Mouse (Mus musculus) liver, embryonic 13.5 days (tissue): ENCODE results near the gene Hnrnpc. TPM values are rescaled to one million over a fixed set of nuclear protein-coding genes. Genes with fewer than 3 reads are reported as not detected.
"Not testable (repeated sequence)": the region's sequence is repeated elsewhere in the genome, so short reads cannot be mapped to it uniquely, and the experiment has no call there.

ENCODE experiments used
- ATAC-seq: fragments of 200-750 bp; cut with Nextera tagmentation; 2 replicates; pipeline ENCODE4 v1.8.0; 2017; ENCODE audit warnings: low read depth, mild to moderate bottlenecking, moderate number of reproducible peaks, moderate library complexity
- DNase-seq: peaks from one replicate; pipeline ENCODE4 v3.0.0; 2022
- H3K27ac ChIP-seq: fragments of 300-500 bp; sonication (generic); 2 replicates; pipeline ENCODE4 v1.5.1; 2015; ENCODE audit warnings: moderate library complexity, mild to moderate bottlenecking, inconsistent platforms
- H3K27me3 ChIP-seq: fragments of 300-500 bp; sonication (generic); 2 replicates; pipeline ENCODE4 v1.6.1; 2015; ENCODE audit warnings: mild to moderate bottlenecking, inconsistent platforms
- H3K36me3 ChIP-seq: fragments of 300-500 bp; sonication (generic); 2 replicates; pipeline ENCODE4 v1.6.1; 2015; ENCODE audit warnings: mild to moderate bottlenecking, inconsistent platforms
- H3K4me1 ChIP-seq: fragments of 300-500 bp; sonication (generic); replicated peaks from 2 replicates; pipeline ENCODE4 v1.6.1; 2015; ENCODE audit warnings: inconsistent platforms
- H3K4me2 ChIP-seq: fragments of 300-500 bp; sonication (generic); 2 replicates; pipeline ENCODE4 v1.6.1; 2015; ENCODE audit warnings: inconsistent platforms, mild to moderate bottlenecking, moderate library complexity
- H3K4me3 ChIP-seq: fragments of 300-500 bp; sonication (generic); replicated peaks from 2 replicates; pipeline ENCODE4 v1.5.1; 2015; ENCODE audit warnings: mild to moderate bottlenecking, inconsistent platforms
- H3K9ac ChIP-seq: fragments of 300-500 bp; sonication (generic); 2 replicates; pipeline ENCODE4 v1.6.1; 2015; ENCODE audit warnings: mild to moderate bottlenecking, inconsistent platforms
- H3K9me3 ChIP-seq: fragments of 300-500 bp; sonication (generic); replicated peaks from 2 replicates; pipeline ENCODE4 v1.6.1; 2016; ENCODE audit warnings: inconsistent platforms
- WGBS: fragments of 180-500 bp; shearing (Covaris S2); methylation state at CpG from one replicate; pipeline ENCODE4 v1.1.7; 2015; ENCODE audit not compliant: insufficient replicate concordance; 5-methylcytosine and 5-hydroxymethylcytosine counted together
- polyA plus RNA-seq: library from polyadenylated mRNA; unstranded; fragments of >200 nt; fragmentation: Nextera tagmentation; extraction: Ambion mirVana; gene quantifications from 2 replicates; pipeline ENCODE4 v1.2.1, GENCODE M21; 2015

The Hnrnpc gene
- polyA plus RNA-seq, 1 experiment from 2014 or later: 388 TPM

GRCm38 (mm10) chr14:52059982-52060381 lies 43.8 kb downstream of the Hnrnpc start:
- 0 out of 2 replicates have a peak, but pooled peaks cover 3% of the 10 kb centered on the region for H3K27me3 ChIP-seq
- H3K9me3 ChIP-seq: no peaks in the 10 kb centered on the region
- ATAC-seq (no peak), DNase-seq (no peak)
- H3K36me3 ChIP-seq: no peaks in the 10 kb centered on the region
- no peak overlapping the region for H3K27ac ChIP-seq
- WGBS: 55% methylated on average over 4 of the region's 4 CpGs
- H3K9ac ChIP-seq: no peak overlapping the region
- H3K4me1 ChIP-seq: no peaks in the 10 kb centered on the region
- H3K4me3 ChIP-seq: no peak overlapping the region
- no peak overlapping the region for H3K4me2 ChIP-seq

- not testable (repeated sequence) for ATAC-seq, H3K9ac ChIP-seq, DNase-seq, H3K4me2 ChIP-seq, H3K4me1 ChIP-seq, H3K27me3 ChIP-seq, H3K4me3 ChIP-seq, H3K27ac ChIP-seq, H3K9me3 ChIP-seq, H3K36me3 ChIP-seq
- 74% methylated on average over 3 of the region's 3 CpGs for WGBS
Observed at GRCm38 (mm10) chr14:52052720-52053119, 51.1 kb downstream of the Hnrnpc start.

- Histone ChIP-seq H3K4me2 (no peak overlapping the region), H3K36me3 (no peaks in the 10 kb centered on the region), H3K9ac (no peak overlapping the region), H3K27ac (no peak overlapping the region), H3K4me1 (peaks cover 6% of the 10 kb centered on the region; the same call in 1 of the 2 replicates), H3K9me3 (no peaks in the 10 kb centered on the region), H3K27me3 (no peaks in the 10 kb centered on the region), H3K4me3 (no peak overlapping the region)
- WGBS: 55% methylated on average over 9 of the region's 9 CpGs
- DNase-seq (no peak), ATAC-seq (no peak)
Observed at GRCm38 (mm10) chr14:52045966-52046565, 57.8 kb downstream of the Hnrnpc start.

- H3K4me1 ChIP-seq: peaks cover 6% of the 10 kb centered on the region; the same call in 1 of the 2 replicates
- 5% methylated on average over 8 of the region's 8 CpGs for WGBS
- no peaks in the 10 kb centered on the region for H3K9me3 ChIP-seq
- no peak overlapping the region for H3K4me3 ChIP-seq
- ATAC-seq (peak; percentile 64), DNase-seq (no peak)
- no peak overlapping the region for H3K27ac ChIP-seq
- no peak overlapping the region for H3K4me2 ChIP-seq
- no peaks in the 10 kb centered on the region for H3K36me3 ChIP-seq
- H3K27me3 ChIP-seq: no peaks in the 10 kb centered on the region
- no peak overlapping the region for H3K9ac ChIP-seq
Observed at GRCm38 (mm10) chr14:52044901-52045678, 58.7 kb downstream of the Hnrnpc start.

GRCm38 (mm10) chr14:52043446-52043845 lies 60.4 kb downstream of the Hnrnpc start:
- Histone ChIP-seq H3K4me2 (no peak overlapping the region), H3K9me3 (no peaks in the 10 kb centered on the region), H3K27ac (no peak overlapping the region), H3K9ac (no peak overlapping the region), H3K27me3 (no peaks in the 10 kb centered on the region), H3K4me3 (no peak overlapping the region), H3K4me1 (peaks cover 6% of the 10 kb centered on the region; the same call in 1 of the 2 replicates), H3K36me3 (no peaks in the 10 kb centered on the region)
- no peak for DNase-seq
- WGBS: 69% methylated on average over 6 of the region's 6 CpGs
- ATAC-seq: no peak

DNA sequence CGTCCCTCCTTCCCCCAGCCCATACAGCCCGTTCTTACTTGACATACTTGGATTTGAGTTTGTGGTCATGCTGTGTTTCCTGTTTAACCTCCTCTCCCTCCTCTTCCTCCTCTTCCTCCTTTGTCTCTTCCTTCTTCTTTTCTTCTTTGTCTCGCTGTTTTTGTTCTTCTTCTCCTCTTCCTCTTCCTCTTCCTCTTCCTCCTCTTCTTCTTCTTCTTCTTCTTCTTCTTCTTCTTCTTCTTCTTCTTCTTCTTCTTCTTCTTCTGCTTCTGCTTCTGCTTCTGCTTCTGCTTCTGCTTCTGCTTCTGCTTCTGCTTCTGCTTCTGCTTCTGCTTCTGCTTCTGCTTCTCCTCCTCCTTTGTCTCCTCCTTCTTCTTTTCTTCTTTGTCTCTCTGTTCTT lies 61.5 kb downstream of the Hnrnpc start, which contains the start of gene Olfr221:
Gene Olfr221 (minus strand): TSS at position 101 of the 400 bp plus-strand sequence.
- DNase-seq, H3K36me3 ChIP-seq, H3K9me3 ChIP-seq, H3K4me1 ChIP-seq, H3K9ac ChIP-seq, H3K4me3 ChIP-seq, H3K27ac ChIP-seq, H3K4me2 ChIP-seq, H3K27me3 ChIP-seq, ATAC-seq: not testable (repeated sequence)
- 13% methylated on average over 3 of the region's 3 CpGs for WGBS

GRCm38 (mm10) chr14:52039332-52039731 lies 64.5 kb downstream of the Hnrnpc start:
- H3K9me3 ChIP-seq: no peaks in the 10 kb centered on the region
- H3K4me1 ChIP-seq: no peaks in the 10 kb centered on the region
- H3K9ac ChIP-seq: no peak overlapping the region
- no peak overlapping the region for H3K27ac ChIP-seq
- ATAC-seq: no peak
- no peak overlapping the region for H3K4me3 ChIP-seq
- H3K27me3 ChIP-seq: no peaks in the 10 kb centered on the region; the same call in 1 of the 2 replicates
- 64% methylated on average over 5 of the region's 5 CpGs for WGBS
- no peak for DNase-seq
- no peaks in the 10 kb centered on the region for H3K36me3 ChIP-seq
- no peak overlapping the region for H3K4me2 ChIP-seq

- H3K4me2 ChIP-seq: no peak overlapping the region
- H3K36me3 ChIP-seq: no peaks in the 10 kb centered on the region
- ATAC-seq (peak; percentile 18; the same call in 1 of the 2 replicates), DNase-seq (no peak)
- no peak overlapping the region for H3K9ac ChIP-seq
- H3K4me1 ChIP-seq: no peaks in the 10 kb centered on the region
- no peaks in the 10 kb centered on the region for H3K9me3 ChIP-seq
- no peak overlapping the region for H3K27ac ChIP-seq
- 62% methylated on average over 6 of the region's 6 CpGs for WGBS
- H3K4me3 ChIP-seq: no peak overlapping the region
- H3K27me3 ChIP-seq: no peaks in the 10 kb centered on the region; the same call in 1 of the 2 replicates
Observed at GRCm38 (mm10) chr14:52035926-52036325, 67.9 kb downstream of the Hnrnpc start.

GRCm38 (mm10) chr14:52026342-52026741 lies 77.5 kb downstream of the Hnrnpc start:
- Histone ChIP-seq H3K4me3 (no peak overlapping the region), H3K4me2 (no peak overlapping the region), H3K9me3 (no peaks in the 10 kb centered on the region), H3K4me1 (peaks cover 44% of the 10 kb centered on the region), H3K27me3 (no peaks in the 10 kb centered on the region), H3K27ac (no peak overlapping the region), H3K36me3 (no peaks in the 10 kb centered on the region), H3K9ac (no peak overlapping the region)
- WGBS: 73% methylated on average over 4 of the region's 4 CpGs
- ATAC-seq (no peak), DNase-seq (no peak)

DNA sequence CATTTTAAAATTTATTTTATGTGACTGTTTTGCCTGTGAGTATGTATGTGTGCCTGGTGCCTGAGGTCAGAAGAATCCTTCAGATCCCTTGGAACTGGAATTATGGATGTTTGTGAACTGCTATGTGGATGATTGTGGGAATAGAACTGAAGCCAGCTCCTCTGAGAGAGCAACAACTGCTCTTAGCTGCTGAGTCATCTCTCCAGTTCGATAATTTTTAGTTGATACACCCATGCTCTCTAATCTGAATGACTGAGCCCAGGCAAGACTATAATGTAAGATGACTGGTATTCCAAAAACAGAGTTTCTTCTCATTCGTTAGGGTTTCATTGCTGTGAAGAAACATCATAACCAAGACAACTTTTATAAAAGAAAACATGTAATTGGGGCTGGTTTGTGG lies 79.7 kb downstream of the Hnrnpc start:
- Histone ChIP-seq H3K27ac (peak overlapping the region; percentile 97), H3K4me1 (peaks cover 54% of the 10 kb centered on the region), H3K4me3 (peak overlapping the region; percentile 17; the same call in 1 of the 2 replicates), H3K4me2 (peak overlapping the region; percentile 88), H3K27me3 (no peaks in the 10 kb centered on the region), H3K9me3 (no peaks in the 10 kb centered on the region), H3K9ac (0 out of 2 replicates have a peak overlapping the region, but pooled peaks have one; percentile 92), H3K36me3 (no peaks in the 10 kb centered on the region)
- ATAC-seq: peak; percentile 24; the same call in 1 of the 2 replicates
- no peak for DNase-seq
- 42% methylated on average over 2 of the region's 2 CpGs for whole genome bisulfite sequencing
